Mouse (Mus musculus): ENCODE measurements around the gene Egln3. TPM values are rescaled to one million over a fixed set of nuclear protein-coding genes. Genes with fewer than 3 reads are reported as not detected.

Egln3 gene
- total and polyA plus RNA-seq, 2 experiments: 7.9 to 13.1 TPM

- Histone ChIP-seq H3K36me3 (ENCODE audit: control insufficient read depth, insufficient read depth, low read length) (no peaks in the 10 kb centered on the region), H3K9ac (ENCODE audit: low read depth, low read length) (no peak overlapping the region), H3K79me2 (ENCODE audit: control insufficient read depth, insufficient read depth, low read length) (no peaks in the 10 kb centered on the region), H3K27ac (replicated peaks; ENCODE audit: insufficient read depth, low read depth, low read length) (no peak overlapping the region), H3K4me1 (ENCODE audit: control insufficient read depth, insufficient read depth, low read length) (peaks cover 5% of the 10 kb centered on the region), H3K27me3 (ENCODE audit: control insufficient read depth, insufficient read depth, low read length) (no peaks in the 10 kb centered on the region), H3K4me3 (ENCODE audit: insufficient read depth, low read depth, low read length) (peak overlapping the region; percentile 69; the same call in 1 of the 2 replicates)
- peak; percentile 36 for DNase-seq (ENCODE audit: extremely low read depth, low read depth, low spot score)
- WGBS: 28% methylated on average over 6 of the region's 6 CpGs
- no peak for TF ChIP-seq POLR2A (IDR thresholded peaks at IDR 0.05; ENCODE audit: extremely low read depth, insufficient read depth, low read length)
- TF ChIP-seq CTCF (IDR thresholded peaks at IDR 0.05; ENCODE audit: low read depth, low read length): no peak
These were observed 1.4 kb downstream of the Egln3 start for GRCm38 (mm10) chr12:54202276-54202675.

GRCm38 (mm10) chr12:54200856-54201255 is 2.8 kb downstream of the Egln3 start:
- H3K4me3 ChIP-seq (ENCODE audit: insufficient read depth, low read depth, low read length): no peak overlapping the region

GRCm38 (mm10) chr12:54200172-54200571 is 3.5 kb downstream of the Egln3 start:
- H3K27ac ChIP-seq (replicated peaks; ENCODE audit: insufficient read depth, low read depth, low read length): no peak overlapping the region
- no peak overlapping the region for H3K4me3 ChIP-seq (ENCODE audit: insufficient read depth, low read depth, low read length)
- TF ChIP-seq CTCF (IDR thresholded peaks at IDR 0.05; ENCODE audit: low read depth, low read length) (peak; percentile 44; the same call in 1 of the 2 replicates), POLR2A (IDR thresholded peaks at IDR 0.05; ENCODE audit: extremely low read depth, insufficient read depth, low read length) (no peak)
- H3K79me2 ChIP-seq (ENCODE audit: control insufficient read depth, insufficient read depth, low read length): no peaks in the 10 kb centered on the region
- no peak overlapping the region for H3K9ac ChIP-seq (ENCODE audit: low read depth, low read length)
- no peaks in the 10 kb centered on the region for H3K36me3 ChIP-seq (ENCODE audit: control insufficient read depth, insufficient read depth, low read length)
- H3K4me1 ChIP-seq (ENCODE audit: control insufficient read depth, insufficient read depth, low read length): peaks cover 8% of the 10 kb centered on the region
- whole genome bisulfite sequencing: 32% methylated on average over 4 of the region's 4 CpGs
- no peaks in the 10 kb centered on the region for H3K27me3 ChIP-seq (ENCODE audit: control insufficient read depth, insufficient read depth, low read length)
- DNase-seq (ENCODE audit: extremely low read depth, low read depth, low spot score): no peak

More at GRCm38 (mm10) chr12:54200856-54201255, 2.8 kb downstream of the Egln3 start:
- no peaks in the 10 kb centered on the region for H3K79me2 ChIP-seq (ENCODE audit: control insufficient read depth, insufficient read depth, low read length)
- no peak overlapping the region for H3K9ac ChIP-seq (ENCODE audit: low read depth, low read length)
- no peaks in the 10 kb centered on the region for H3K27me3 ChIP-seq (ENCODE audit: control insufficient read depth, insufficient read depth, low read length)
- DNase-seq (ENCODE audit: extremely low read depth, low read depth, low spot score): no peak
- WGBS: 56% methylated on average over 6 of the region's 6 CpGs
- H3K36me3 ChIP-seq (ENCODE audit: control insufficient read depth, insufficient read depth, low read length): no peaks in the 10 kb centered on the region
- peaks cover 10% of the 10 kb centered on the region for H3K4me1 ChIP-seq (ENCODE audit: control insufficient read depth, insufficient read depth, low read length)
- no peak overlapping the region for H3K27ac ChIP-seq (replicated peaks; ENCODE audit: insufficient read depth, low read depth, low read length)
- TF ChIP-seq CTCF (IDR thresholded peaks at IDR 0.05; ENCODE audit: low read depth, low read length) (no peak), POLR2A (IDR thresholded peaks at IDR 0.05; ENCODE audit: extremely low read depth, insufficient read depth, low read length) (no peak)

GRCm38 (mm10) chr12:54198282-54198918 is 5.3 kb downstream of the Egln3 start:
- H3K27ac ChIP-seq (replicated peaks; ENCODE audit: insufficient read depth, low read depth, low read length): peak overlapping the region; percentile 4; the same call in 1 of the 2 replicates
- H3K4me1 ChIP-seq (ENCODE audit: control insufficient read depth, insufficient read depth, low read length): peaks cover 8% of the 10 kb centered on the region
- no peaks in the 10 kb centered on the region for H3K36me3 ChIP-seq (ENCODE audit: control insufficient read depth, insufficient read depth, low read length)
- 52% methylated on average over 4 of the region's 4 CpGs for WGBS
- no peak overlapping the region for H3K9ac ChIP-seq (ENCODE audit: low read depth, low read length)
- H3K79me2 ChIP-seq (ENCODE audit: control insufficient read depth, insufficient read depth, low read length): peaks cover 12% of the 10 kb centered on the region; the same call in 1 of the 2 replicates
- no peaks in the 10 kb centered on the region for H3K27me3 ChIP-seq (ENCODE audit: control insufficient read depth, insufficient read depth, low read length)
- TF ChIP-seq POLR2A (IDR thresholded peaks at IDR 0.05; ENCODE audit: extremely low read depth, insufficient read depth, low read length) (no peak), CTCF (IDR thresholded peaks at IDR 0.05; ENCODE audit: low read depth, low read length) (no peak)
- H3K4me3 ChIP-seq (ENCODE audit: insufficient read depth, low read depth, low read length): no peak overlapping the region
- DNase-seq (ENCODE audit: extremely low read depth, low read depth, low spot score): peak; percentile 62

- Histone ChIP-seq H3K36me3 (ENCODE audit: control insufficient read depth, insufficient read depth, low read length) (no peaks in the 10 kb centered on the region), H3K4me1 (ENCODE audit: control insufficient read depth, insufficient read depth, low read length) (peaks cover 8% of the 10 kb centered on the region), H3K79me2 (ENCODE audit: control insufficient read depth, insufficient read depth, low read length) (peaks cover 14% of the 10 kb centered on the region; the same call in 1 of the 2 replicates), H3K27me3 (ENCODE audit: control insufficient read depth, insufficient read depth, low read length) (no peaks in the 10 kb centered on the region), H3K9ac (ENCODE audit: low read depth, low read length) (no peak overlapping the region), H3K27ac (replicated peaks; ENCODE audit: insufficient read depth, low read depth, low read length) (peak overlapping the region; percentile 66), H3K4me3 (ENCODE audit: insufficient read depth, low read depth, low read length) (no peak overlapping the region)
- peak; percentile 90 for DNase-seq (ENCODE audit: extremely low read depth, low read depth, low spot score)
- TF ChIP-seq POLR2A (IDR thresholded peaks at IDR 0.05; ENCODE audit: extremely low read depth, insufficient read depth, low read length): no peak
- TF ChIP-seq CTCF (IDR thresholded peaks at IDR 0.05; ENCODE audit: low read depth, low read length): no peak
- WGBS: 11% methylated on average over 11 of the region's 11 CpGs
These were observed 5.8 kb downstream of the Egln3 start for GRCm38 (mm10) chr12:54197849-54198248.

GRCm38 (mm10) chr12:54197301-54197782 is 6.3 kb downstream of the Egln3 start:
- H3K36me3 ChIP-seq (ENCODE audit: control insufficient read depth, insufficient read depth, low read length): no peaks in the 10 kb centered on the region
- peaks cover 14% of the 10 kb centered on the region; the same call in 1 of the 2 replicates for H3K79me2 ChIP-seq (ENCODE audit: control insufficient read depth, insufficient read depth, low read length)
- H3K27ac ChIP-seq (replicated peaks; ENCODE audit: insufficient read depth, low read depth, low read length): peak overlapping the region; percentile 80
- TF ChIP-seq POLR2A (IDR thresholded peaks at IDR 0.05; ENCODE audit: extremely low read depth, insufficient read depth, low read length) (no peak), CTCF (IDR thresholded peaks at IDR 0.05; ENCODE audit: low read depth, low read length) (no peak)
- H3K4me3 ChIP-seq (ENCODE audit: insufficient read depth, low read depth, low read length): no peak overlapping the region
- H3K9ac ChIP-seq (ENCODE audit: low read depth, low read length): no peak overlapping the region
- peaks cover 8% of the 10 kb centered on the region for H3K4me1 ChIP-seq (ENCODE audit: control insufficient read depth, insufficient read depth, low read length)
- WGBS: 11% methylated on average over 6 of the region's 6 CpGs
- DNase-seq (ENCODE audit: extremely low read depth, low read depth, low spot score): peak; percentile 97
- no peaks in the 10 kb centered on the region for H3K27me3 ChIP-seq (ENCODE audit: control insufficient read depth, insufficient read depth, low read length)
